Mouse (Mus musculus) embryonic facial prominence, embryonic 10.5 days (tissue): ENCODE results near the gene Agap3. TPM values are rescaled to one million over a fixed set of nuclear protein-coding genes. Genes with fewer than 3 reads are reported as not detected.

Experiments used
- DNase-seq: peaks from one replicate; pipeline ENCODE4 v3.0.0-alpha.2; 2017; ENCODE audit warnings: low spot score
- H3K27ac ChIP-seq: fragments of 300-500 bp; sonication (generic); replicated peaks from 2 replicates; pipeline ENCODE4 v1.5.1; 2016; ENCODE audit warnings: mild to moderate bottlenecking
- H3K27me3 ChIP-seq: fragments of 300-500 bp; sonication (generic); replicated peaks from 2 replicates; pipeline ENCODE4 v1.6.1; 2016; ENCODE audit warnings: low read depth, mild to moderate bottlenecking; ENCODE audit not compliant: poor library complexity, severe bottlenecking
- H3K36me3 ChIP-seq: fragments of 300-500 bp; sonication (generic); replicated peaks from 2 replicates; pipeline ENCODE4 v1.6.1; 2016; ENCODE audit warnings: mild to moderate bottlenecking, moderate library complexity
- H3K4me1 ChIP-seq: fragments of 300-500 bp; sonication (generic); 2 replicates; pipeline ENCODE4 v1.6.1; 2016
- H3K4me3 ChIP-seq: fragments of 300-500 bp; sonication (generic); 2 replicates; pipeline ENCODE4 v1.5.1; 2016; ENCODE audit warnings: mild to moderate bottlenecking, moderate library complexity
- H3K9me3 ChIP-seq: fragments of 300-500 bp; sonication (generic); 2 replicates; pipeline ENCODE4 v1.6.1; 2016; ENCODE audit warnings: mild to moderate bottlenecking
- WGBS: fragments of 180-500 bp; shearing (Covaris S2); methylation state at CpG from one replicate; pipeline ENCODE4 v1.1.7; 2016; 5-methylcytosine and 5-hydroxymethylcytosine counted together
- polyA plus RNA-seq: library from polyadenylated mRNA; unstranded; fragments of >200 nt; fragmentation: Nextera tagmentation; extraction: Ambion mirVana; gene quantifications from 2 replicates; pipeline ENCODE4 v1.2.1, GENCODE M21; 2016

The Agap3 gene
- polyA plus RNA-seq, 1 experiment from 2014 or later: 30.8 TPM

DNA sequence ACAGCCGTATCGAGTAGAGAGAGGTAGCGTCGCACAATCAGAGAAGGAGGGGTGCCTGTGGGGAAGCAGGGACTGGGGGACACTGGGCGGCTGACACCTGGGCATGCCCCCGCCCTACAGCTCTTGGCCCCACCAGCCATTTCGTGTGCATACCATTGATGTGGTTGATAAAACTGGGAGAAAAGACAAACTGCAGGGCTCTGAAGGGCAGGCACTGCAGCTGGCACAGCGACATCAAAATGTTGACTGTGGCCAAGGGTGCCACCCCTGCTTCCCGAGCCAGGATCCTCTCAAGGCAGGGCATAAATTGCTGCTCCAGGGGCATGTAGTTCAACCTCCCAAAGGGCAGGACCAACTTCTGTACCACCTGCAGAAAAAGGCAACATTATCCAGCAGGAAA is 9.9 kb upstream of the Agap3 start:
- 91% methylated on average over 9 of the region's 9 CpGs for WGBS
- H3K27me3 ChIP-seq: no peaks in the 10 kb centered on the region
- peaks cover 64% of the 10 kb centered on the region for H3K36me3 ChIP-seq
- no peak for DNase-seq
- no peaks in the 10 kb centered on the region for H3K9me3 ChIP-seq
- peaks cover 36% of the 10 kb centered on the region for H3K4me1 ChIP-seq
- no peak overlapping the region for H3K4me3 ChIP-seq
- H3K27ac ChIP-seq: no peak overlapping the region

DNA sequence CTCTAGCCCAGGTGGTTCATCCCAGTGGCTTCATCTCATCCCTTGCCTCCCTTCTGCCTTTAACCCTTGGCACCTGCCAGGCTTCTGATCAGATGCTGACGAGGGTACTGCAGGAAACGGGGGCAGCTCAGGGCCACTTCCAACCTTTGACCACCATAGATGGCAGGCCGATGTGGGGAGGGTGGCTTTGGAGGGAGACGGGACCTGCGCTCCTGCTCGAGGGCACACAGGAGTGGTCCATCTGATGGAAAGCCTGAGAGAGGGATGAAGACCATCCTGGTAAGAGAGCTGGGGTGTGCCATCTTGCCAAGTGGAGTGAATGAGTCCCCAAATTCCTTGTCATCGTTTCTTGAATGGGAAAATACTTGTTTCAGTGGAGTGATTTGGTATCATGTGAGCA is 8.8 kb upstream of the Agap3 start:
- H3K27me3 ChIP-seq: no peaks in the 10 kb centered on the region
- H3K27ac ChIP-seq: no peak overlapping the region
- 91% methylated on average over 7 of the region's 7 CpGs for WGBS
- H3K9me3 ChIP-seq: no peaks in the 10 kb centered on the region
- H3K36me3 ChIP-seq: peaks cover 59% of the 10 kb centered on the region
- H3K4me1 ChIP-seq: peaks cover 47% of the 10 kb centered on the region
- no peak overlapping the region for H3K4me3 ChIP-seq
- DNase-seq: no peak

DNA sequence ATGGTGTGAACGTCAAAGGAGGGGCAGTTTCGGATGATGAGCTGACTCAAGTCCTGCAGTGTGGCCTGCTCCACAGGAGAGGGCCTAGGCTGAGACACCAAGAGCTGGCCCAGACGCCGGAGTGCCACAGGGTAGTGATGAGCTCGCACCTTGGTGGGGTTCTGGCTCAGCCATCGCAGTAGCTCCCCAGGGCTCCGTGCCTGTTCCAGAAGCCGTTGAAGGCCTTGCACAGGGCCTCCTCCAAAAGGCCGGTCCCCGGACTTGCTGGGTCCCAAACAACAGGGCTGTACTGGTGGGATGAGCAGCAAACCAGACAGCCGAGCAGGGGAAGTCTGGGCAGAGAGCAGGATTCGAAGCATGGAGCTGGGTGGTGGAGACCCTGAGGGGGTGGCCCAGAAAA is 8.1 kb upstream of the Agap3 start:
- 86% methylated on average over 12 of the region's 12 CpGs for WGBS
- Histone ChIP-seq H3K36me3 (peaks cover 52% of the 10 kb centered on the region), H3K27ac (peak overlapping the region; percentile 98; the same call in 1 of the 2 replicates), H3K9me3 (no peaks in the 10 kb centered on the region), H3K4me1 (peaks cover 47% of the 10 kb centered on the region), H3K27me3 (peaks cover 6% of the 10 kb centered on the region), H3K4me3 (peak overlapping the region; percentile 98)
- no peak for DNase-seq

DNA sequence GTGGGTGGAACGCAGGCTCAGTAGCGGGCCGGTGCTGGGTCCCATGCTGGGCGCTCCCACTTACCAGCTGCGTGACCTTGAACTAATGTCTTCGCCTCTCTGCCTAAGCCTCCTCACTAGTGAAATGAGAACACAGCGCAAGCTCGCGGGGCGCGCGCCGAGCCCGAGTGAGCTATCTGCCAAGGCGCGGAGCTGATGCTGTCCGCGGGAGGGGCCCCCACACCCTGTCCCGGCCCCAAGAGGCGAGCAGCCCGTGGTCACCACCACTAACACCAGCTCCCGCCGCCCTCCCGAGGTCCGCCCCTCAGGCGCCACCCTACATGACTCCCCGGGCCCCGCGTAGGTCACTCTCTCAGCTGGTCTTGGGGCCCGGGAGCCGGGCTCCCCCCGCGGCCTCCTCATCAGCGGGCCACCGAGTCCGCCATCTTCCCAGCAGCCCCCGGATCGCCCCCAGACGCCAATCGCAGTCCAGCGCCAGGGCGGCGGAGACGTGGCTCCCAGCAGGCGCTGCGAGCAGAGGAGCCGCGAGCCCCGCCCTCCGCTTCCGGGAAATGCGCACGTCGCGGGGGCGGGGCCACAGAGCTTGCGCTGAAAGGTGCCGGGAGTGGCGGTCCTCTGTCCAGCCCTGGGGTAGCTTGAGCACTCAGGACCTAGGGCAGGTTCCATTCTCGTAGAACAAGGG is 7.1 kb upstream of the Agap3 start, which contains the start of gene Fastk:
Gene Fastk (minus strand): TSS at position 542 of the 682 bp plus-strand sequence.
- peak within 1 kb of the TSS; percentile 98 for H3K27ac ChIP-seq
- peaks cover 47% of the 10 kb centered on the region for H3K4me1 ChIP-seq
- WGBS: under 1% methylated on average over 60 of the region's 60 CpGs
- H3K27me3 ChIP-seq: peaks cover 13% of the 10 kb centered on the region
- peaks cover 42% of the 10 kb centered on the region for H3K36me3 ChIP-seq
- peak; percentile 95 for DNase-seq
- H3K9me3 ChIP-seq: no peaks in the 10 kb centered on the region
- peak within 1 kb of the TSS; percentile 98 for H3K4me3 ChIP-seq

DNA sequence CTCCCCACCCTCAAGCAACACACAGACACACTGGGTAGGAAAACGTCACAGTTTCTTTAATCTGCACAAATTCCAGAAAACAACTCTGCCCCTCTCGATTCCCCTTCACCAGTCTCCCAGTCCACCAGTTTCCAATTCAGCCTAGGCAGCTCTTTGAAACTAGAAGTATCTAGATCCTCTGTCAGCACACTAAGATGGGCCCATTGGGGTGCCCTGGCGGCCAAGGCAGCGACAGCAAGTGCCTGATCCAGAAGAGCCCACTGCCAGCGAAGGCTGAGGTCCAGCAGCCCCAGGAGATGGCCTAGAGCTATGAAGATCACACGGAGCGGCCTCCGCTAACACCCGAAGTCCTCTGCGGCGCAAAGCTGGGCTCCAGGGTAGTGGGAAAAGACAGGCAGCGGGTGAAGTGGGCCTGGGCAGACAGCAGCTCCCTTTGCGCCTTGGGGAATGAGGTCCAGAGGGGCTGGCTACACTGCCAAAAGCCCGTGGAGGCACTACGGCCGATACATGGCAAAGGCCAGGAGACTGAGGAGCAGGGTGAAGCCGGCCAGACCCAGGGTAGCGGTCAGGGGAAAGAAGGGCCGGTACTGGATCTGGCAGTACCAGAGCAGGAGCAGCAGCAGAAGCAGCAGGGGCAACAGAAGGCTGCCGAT is 6.4 kb upstream of the Agap3 start:
- no peak for DNase-seq
- Histone ChIP-seq H3K36me3 (peaks cover 35% of the 10 kb centered on the region), H3K27ac (peak overlapping the region; percentile 98), H3K4me1 (peaks cover 47% of the 10 kb centered on the region), H3K4me3 (peak overlapping the region; percentile 98), H3K9me3 (no peaks in the 10 kb centered on the region), H3K27me3 (peaks cover 18% of the 10 kb centered on the region)
- WGBS: 56% methylated on average over 20 of the region's 20 CpGs

DNA sequence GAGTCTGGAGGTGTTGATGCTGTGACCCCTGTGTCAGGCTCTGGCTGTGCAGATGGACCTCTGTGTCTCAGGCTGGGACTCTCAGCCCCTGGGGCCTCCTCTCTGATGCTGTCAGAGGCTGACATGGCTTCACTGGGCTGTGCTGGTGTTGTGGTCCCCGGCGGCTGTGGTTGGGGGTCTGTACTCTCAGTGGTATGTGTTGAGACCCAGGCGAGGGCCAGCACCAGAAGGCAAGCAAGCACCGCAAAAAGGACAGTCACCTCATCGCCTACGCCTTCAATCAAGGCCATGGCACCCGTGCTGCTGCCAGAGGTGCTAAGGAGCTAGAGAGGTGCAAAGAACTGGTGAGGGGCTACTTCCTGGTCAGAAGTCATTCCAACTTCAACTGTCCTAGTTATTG is 5.3 kb upstream of the Agap3 start:
- Histone ChIP-seq H3K9me3 (no peaks in the 10 kb centered on the region), H3K4me1 (peaks cover 56% of the 10 kb centered on the region), H3K4me3 (peak overlapping the region; percentile 98), H3K27ac (no peak overlapping the region), H3K27me3 (peaks cover 22% of the 10 kb centered on the region), H3K36me3 (peaks cover 25% of the 10 kb centered on the region)
- DNase-seq: no peak
- 91% methylated on average over 7 of the region's 7 CpGs for WGBS

DNA sequence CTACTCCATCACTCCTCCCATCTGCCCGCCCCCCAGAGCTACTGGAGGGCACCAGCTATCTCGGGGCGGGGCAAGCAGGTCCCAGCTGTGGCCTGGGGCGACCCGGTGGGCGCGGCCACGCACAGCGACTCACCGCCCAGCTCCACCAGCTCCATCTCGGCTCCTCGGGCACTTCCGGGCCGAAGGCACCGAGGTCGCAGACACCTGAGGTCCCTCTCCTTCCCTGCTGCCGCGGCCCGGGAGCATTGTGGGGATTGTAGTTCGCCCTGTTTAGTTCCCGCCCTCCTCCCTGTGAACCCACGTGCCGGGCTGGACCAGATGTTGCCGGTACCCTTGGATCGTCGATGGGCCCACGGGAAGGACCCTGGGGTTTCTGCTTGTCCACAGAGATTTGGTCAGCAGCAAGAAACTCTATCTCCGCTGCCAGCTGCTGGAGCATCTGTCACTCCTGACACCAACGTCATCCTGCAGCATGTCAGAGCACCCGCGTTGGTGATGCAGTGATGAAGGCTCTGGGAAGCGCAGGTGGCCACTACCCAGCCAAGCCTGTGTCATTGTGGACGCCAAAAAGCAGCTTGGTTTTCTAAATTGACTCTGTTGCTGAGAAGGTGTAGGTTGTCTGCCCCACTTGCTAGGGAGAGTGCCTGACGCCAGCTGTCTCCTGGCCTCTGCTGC is 4.2 kb upstream of the Agap3 start, which contains the start of gene Tmub1:
Gene Tmub1 (minus strand): TSS at position 231 of the 675 bp plus-strand sequence.
- Histone ChIP-seq H3K9me3 (no peaks in the 10 kb centered on the region), H3K4me3 (peak within 1 kb of the TSS; percentile 98), H3K36me3 (peaks cover 13% of the 10 kb centered on the region), H3K27me3 (peaks cover 22% of the 10 kb centered on the region), H3K4me1 (peaks cover 57% of the 10 kb centered on the region), H3K27ac (peak within 1 kb of the TSS; percentile 84)
- WGBS: 2% methylated on average over 34 of the region's 34 CpGs
- DNase-seq: peak; percentile 89

DNA sequence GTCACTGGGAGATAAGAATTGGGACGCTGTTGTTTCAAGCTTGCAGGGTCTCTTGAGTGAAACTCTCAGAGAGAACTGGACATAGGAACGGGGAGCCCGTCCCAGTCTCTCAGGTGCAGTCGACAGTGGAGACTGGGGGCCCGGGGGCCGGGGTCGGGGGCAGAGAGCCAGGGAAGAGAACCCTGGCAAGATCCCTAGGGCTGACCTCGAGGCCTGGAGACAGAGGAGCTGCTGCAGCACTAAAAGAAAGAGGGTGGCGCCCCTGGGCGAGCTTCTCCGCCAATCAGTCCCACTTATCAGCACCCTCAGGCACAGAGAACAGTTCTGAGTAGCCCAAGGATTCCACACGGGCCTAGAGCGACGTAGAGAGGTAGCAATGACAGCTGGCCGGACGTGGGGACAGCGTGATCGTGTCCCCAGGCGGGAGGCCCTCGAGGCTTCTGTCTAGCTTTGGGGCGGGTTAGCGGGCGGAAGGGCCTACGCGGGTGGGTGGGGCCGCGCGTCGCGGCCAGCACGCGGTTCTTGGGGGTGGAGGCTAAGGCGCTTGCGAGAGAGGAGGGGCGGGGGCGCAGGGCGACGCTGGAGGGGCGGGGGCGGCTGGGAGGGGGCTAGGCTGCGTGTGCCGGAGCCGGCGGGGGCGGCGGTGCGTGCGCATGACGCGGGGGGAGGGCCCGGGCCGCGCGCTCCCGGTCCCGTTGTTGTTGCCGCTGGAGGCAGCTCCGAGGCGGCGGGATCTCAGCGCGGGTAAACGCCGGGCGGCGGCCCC is 530 bp upstream of the Agap3 start:
- WGBS: 2% methylated on average over 60 of the region's 66 CpGs
- peak; percentile 95 for DNase-seq
- Histone ChIP-seq H3K27me3 (peaks cover 22% of the 10 kb centered on the region), H3K4me3 (peak overlapping the region; percentile 87), H3K36me3 (peaks cover 19% of the 10 kb centered on the region), H3K9me3 (no peaks in the 10 kb centered on the region), H3K4me1 (peaks cover 64% of the 10 kb centered on the region), H3K27ac (peak overlapping the region; percentile 94)

DNA sequence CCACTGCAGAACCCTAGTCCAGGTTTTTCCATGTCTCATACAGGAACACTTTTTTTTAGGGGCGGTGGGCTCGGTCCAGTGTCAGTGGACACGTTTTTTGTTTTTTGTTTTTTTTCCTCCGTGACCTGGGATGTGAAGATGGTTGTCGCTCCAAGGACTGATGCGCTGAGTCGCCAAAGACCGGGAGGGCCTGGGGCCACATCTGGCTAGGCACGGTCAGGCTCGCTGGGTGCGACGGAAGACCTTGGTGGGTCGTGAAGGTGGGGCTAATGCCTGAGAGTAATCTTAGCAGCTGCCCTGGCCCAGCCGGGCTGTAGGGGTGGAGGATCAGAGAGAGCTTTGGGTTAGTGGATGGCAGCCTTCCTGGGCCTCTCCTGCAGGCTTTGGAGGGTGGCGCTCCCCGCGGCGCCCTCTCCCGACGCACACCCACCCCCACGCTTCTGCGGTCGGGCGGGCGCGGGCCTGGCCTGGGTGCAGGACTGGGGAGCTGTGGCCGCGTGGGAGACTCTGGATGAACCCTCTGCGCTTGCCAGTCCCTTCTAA is 785 bp downstream of the Agap3 start:
- H3K4me1 ChIP-seq: peaks cover 54% of the 10 kb centered on the region

DNA sequence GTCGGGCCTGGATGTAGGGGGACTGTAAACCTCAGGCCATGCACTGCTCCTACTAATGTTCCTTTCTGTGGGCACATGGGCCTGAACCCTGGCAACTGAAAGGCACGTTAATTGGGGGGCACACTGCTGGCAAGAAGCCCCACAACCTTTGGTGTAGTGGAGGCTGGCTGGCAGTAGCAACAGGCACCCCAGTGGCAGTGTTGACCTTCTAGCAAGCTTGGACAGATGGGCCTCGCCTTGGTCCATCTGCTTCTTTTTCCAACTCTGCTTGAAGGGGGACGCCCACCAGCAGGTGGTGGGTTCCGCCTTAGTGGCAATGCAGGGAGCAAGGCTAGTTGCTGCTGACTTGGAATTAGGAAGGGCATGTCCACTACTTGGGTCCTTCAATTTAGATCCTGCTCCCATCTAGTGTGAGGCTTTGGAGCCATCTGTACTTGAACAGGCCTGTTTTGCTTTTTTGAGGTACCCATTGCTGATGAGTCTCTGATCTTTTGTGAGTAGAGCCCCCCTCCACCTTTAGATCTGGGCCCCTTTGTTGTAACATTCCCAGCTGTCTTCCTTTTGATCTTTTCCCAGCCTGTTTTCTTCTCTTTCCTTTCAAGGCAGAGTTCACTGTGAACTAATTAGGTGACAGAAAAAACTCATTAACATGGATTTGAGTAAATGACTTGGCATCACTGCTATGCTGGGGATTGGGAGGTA is 1.5 kb downstream of the Agap3 start:
- 14% methylated on average over 5 of the region's 5 CpGs for WGBS
- Histone ChIP-seq H3K27me3 (peaks cover 21% of the 10 kb centered on the region), H3K27ac (peak overlapping the region; percentile 94), H3K9me3 (no peaks in the 10 kb centered on the region), H3K4me1 (peaks cover 50% of the 10 kb centered on the region), H3K4me3 (peak overlapping the region; percentile 87), H3K36me3 (peaks cover 37% of the 10 kb centered on the region)
- DNase-seq: peak; percentile 26

More for the DNA sequence above, 785 bp downstream of the Agap3 start:
- peak overlapping the region; percentile 87 for H3K4me3 ChIP-seq
- peaks cover 22% of the 10 kb centered on the region for H3K27me3 ChIP-seq
- H3K36me3 ChIP-seq: peaks cover 30% of the 10 kb centered on the region
- DNase-seq: peak; percentile 52
- no peaks in the 10 kb centered on the region for H3K9me3 ChIP-seq
- WGBS: under 1% methylated on average over 29 of the region's 29 CpGs
- H3K27ac ChIP-seq: peak overlapping the region; percentile 94

DNA sequence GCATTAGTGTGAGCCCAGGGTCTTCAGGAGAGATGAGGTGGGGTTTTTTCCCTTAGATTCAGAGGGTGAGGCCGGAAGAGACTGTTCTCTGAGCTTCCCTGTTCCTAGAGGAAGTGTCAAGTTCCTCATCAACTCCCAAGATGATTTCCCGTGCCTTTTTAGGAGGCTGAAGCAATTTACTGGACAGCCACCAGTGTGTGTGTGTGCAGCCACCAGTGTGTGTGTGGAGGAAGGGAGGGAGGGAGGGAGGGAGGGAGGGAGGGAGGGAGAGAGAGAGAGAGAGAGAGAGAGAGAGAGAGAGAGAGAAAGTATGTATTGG is 2.0 kb downstream of the Agap3 start:
- Histone ChIP-seq H3K4me1 (peaks cover 50% of the 10 kb centered on the region), H3K27ac (peak overlapping the region; percentile 94; the same call in 1 of the 2 replicates), H3K9me3 (no peaks in the 10 kb centered on the region), H3K36me3 (peaks cover 42% of the 10 kb centered on the region), H3K4me3 (peak overlapping the region; percentile 87), H3K27me3 (peaks cover 16% of the 10 kb centered on the region)
- no peak for DNase-seq
- 25% methylated on average over 2 of the region's 2 CpGs for WGBS
